Mouse (Mus musculus) hindbrain, embryonic 16.5 days (tissue): ENCODE results near the gene Ebf1. TPM values are rescaled to one million over a fixed set of nuclear protein-coding genes. Genes with fewer than 3 reads are reported as not detected.

Experiments used
- ATAC-seq: fragments of 200-750 bp; cut with Nextera tagmentation; 2 replicates; pipeline ENCODE4 v1.8.0; 2017; ENCODE audit warnings: moderate TSS enrichment, moderate library complexity
- H3K27ac ChIP-seq: fragments of 300-500 bp; sonication (generic); 2 replicates; pipeline ENCODE4 v1.5.1; 2014; ENCODE audit warnings: low read depth, mild to moderate bottlenecking, control low read depth, low read length, moderate library complexity
- H3K27me3 ChIP-seq: fragments of 300-500 bp; sonication (generic); replicated peaks from 2 replicates; pipeline ENCODE4 v1.6.1; 2014; ENCODE audit warnings: low read length; ENCODE audit not compliant: control insufficient read depth, insufficient read depth
- H3K36me3 ChIP-seq: fragments of 300-500 bp; sonication (generic); 2 replicates; pipeline ENCODE4 v1.6.1; 2014; ENCODE audit warnings: mild to moderate bottlenecking, low read length, moderate library complexity, mixed read lengths; ENCODE audit not compliant: control insufficient read depth, insufficient read depth
- H3K4me1 ChIP-seq: fragments of 300-500 bp; sonication (generic); 2 replicates; pipeline ENCODE4 v1.6.1; 2014; ENCODE audit warnings: low read depth, low read length; ENCODE audit not compliant: control insufficient read depth, insufficient read depth
- H3K4me2 ChIP-seq: fragments of 300-500 bp; sonication (generic); 2 replicates; pipeline ENCODE4 v1.6.1; 2014; ENCODE audit warnings: mild to moderate bottlenecking, low read length, control low read depth, moderate library complexity
- H3K4me3 ChIP-seq: fragments of 300-500 bp; sonication (generic); 2 replicates; pipeline ENCODE4 v1.5.1; 2014; ENCODE audit warnings: mild to moderate bottlenecking, low read length, control low read depth, moderate library complexity
- H3K9ac ChIP-seq: fragments of 300-500 bp; sonication (generic); 2 replicates; pipeline ENCODE4 v1.6.1; 2014; ENCODE audit warnings: low read depth, mild to moderate bottlenecking, control low read depth, low read length, moderate library complexity
- H3K9me3 ChIP-seq: fragments of 300-500 bp; sonication (generic); 2 replicates; pipeline ENCODE4 v1.6.1; 2014; ENCODE audit warnings: mild to moderate bottlenecking, low read length, moderate library complexity; ENCODE audit not compliant: control insufficient read depth
- WGBS: fragments of 180-500 bp; shearing (Covaris S2); extraction: QIAGEN DNeasy Blood & Tissue Kit; methylation state at CpG from one replicate; pipeline ENCODE4 v1.1.7; 2014; 5-methylcytosine and 5-hydroxymethylcytosine counted together
- polyA plus RNA-seq: library from polyadenylated mRNA; unstranded; fragments of >200 nt; fragmentation: Nextera tagmentation; extraction: Ambion mirVana; gene quantifications from 2 replicates; pipeline ENCODE4 v1.2.1, GENCODE M21; 2015

Gene Ebf1
- polyA plus RNA-seq, 1 experiment from 2014 or later = 111 TPM

GRCm38 (mm10) chr11:44925806-44926525, 308.8 kb downstream of the Ebf1 start:
- Histone ChIP-seq H3K36me3 (no peaks in the 10 kb centered on the region), H3K27me3 (no peaks in the 10 kb centered on the region), H3K9me3 (no peaks in the 10 kb centered on the region), H3K9ac (no peak overlapping the region), H3K4me1 (no peaks in the 10 kb centered on the region), H3K4me3 (no peak overlapping the region), H3K27ac (no peak overlapping the region), H3K4me2 (no peak overlapping the region)
- WGBS = 76% methylated on average over 12 of the region's 12 CpGs
- no peak for ATAC-seq

DNA sequence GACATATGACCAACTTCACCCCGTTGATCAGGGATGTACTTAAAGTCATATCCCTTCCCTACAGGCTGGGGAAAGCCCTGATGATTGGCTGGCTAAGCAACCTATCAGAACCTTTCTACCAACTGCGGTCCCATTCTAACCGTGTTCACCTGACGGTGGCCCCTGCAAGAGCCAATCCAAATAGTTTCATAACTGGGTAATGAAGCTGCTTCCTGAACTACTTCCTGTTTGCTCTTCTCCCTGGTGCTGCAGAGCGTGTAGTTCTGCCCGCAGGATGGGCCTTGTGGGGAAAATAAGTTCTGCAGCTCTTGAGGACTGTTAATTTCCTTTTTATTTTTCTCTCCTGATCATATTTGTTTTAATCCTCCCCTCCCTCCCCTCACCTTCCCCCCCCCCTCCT, 311.3 kb downstream of the Ebf1 start:
- H3K27ac ChIP-seq = no peak overlapping the region
- no peaks in the 10 kb centered on the region for H3K36me3 ChIP-seq
- 92% methylated on average over 6 of the region's 6 CpGs for WGBS
- ATAC-seq = no peak
- H3K9me3 ChIP-seq = no peaks in the 10 kb centered on the region
- no peak overlapping the region for H3K4me2 ChIP-seq
- H3K4me3 ChIP-seq = no peak overlapping the region
- H3K9ac ChIP-seq = no peak overlapping the region
- H3K4me1 ChIP-seq = no peaks in the 10 kb centered on the region
- H3K27me3 ChIP-seq = no peaks in the 10 kb centered on the region

- no peak overlapping the region for H3K27ac ChIP-seq
- WGBS = 60% methylated on average over 6 of the region's 6 CpGs
These were observed 315.9 kb downstream of the Ebf1 start for GRCm38 (mm10) chr11:44932942-44933483.

GRCm38 (mm10) chr11:44943781-44944180, 326.7 kb downstream of the Ebf1 start:
- no peak for ATAC-seq
- Histone ChIP-seq H3K9ac (no peak overlapping the region), H3K27ac (no peak overlapping the region), H3K36me3 (no peaks in the 10 kb centered on the region), H3K4me1 (no peaks in the 10 kb centered on the region), H3K4me3 (no peak overlapping the region), H3K4me2 (no peak overlapping the region), H3K27me3 (no peaks in the 10 kb centered on the region), H3K9me3 (no peaks in the 10 kb centered on the region)
- WGBS = 74% methylated on average over 4 of the region's 4 CpGs

More at GRCm38 (mm10) chr11:44932942-44933483, 315.9 kb downstream of the Ebf1 start:
- Histone ChIP-seq H3K4me2 (no peak overlapping the region), H3K27me3 (no peaks in the 10 kb centered on the region), H3K9me3 (no peaks in the 10 kb centered on the region), H3K4me1 (no peaks in the 10 kb centered on the region), H3K9ac (no peak overlapping the region), H3K4me3 (no peak overlapping the region), H3K36me3 (no peaks in the 10 kb centered on the region)
- ATAC-seq = no peak

- Histone ChIP-seq H3K9me3 (no peaks in the 10 kb centered on the region), H3K27ac (no peak overlapping the region), H3K4me3 (no peak overlapping the region), H3K36me3 (no peaks in the 10 kb centered on the region), H3K9ac (no peak overlapping the region), H3K27me3 (no peaks in the 10 kb centered on the region), H3K4me1 (no peaks in the 10 kb centered on the region), H3K4me2 (no peak overlapping the region)
- ATAC-seq = no peak
- WGBS = 85% methylated on average over 2 of the region's 2 CpGs
These were observed 327.3 kb downstream of the Ebf1 start for GRCm38 (mm10) chr11:44944401-44944800.

DNA sequence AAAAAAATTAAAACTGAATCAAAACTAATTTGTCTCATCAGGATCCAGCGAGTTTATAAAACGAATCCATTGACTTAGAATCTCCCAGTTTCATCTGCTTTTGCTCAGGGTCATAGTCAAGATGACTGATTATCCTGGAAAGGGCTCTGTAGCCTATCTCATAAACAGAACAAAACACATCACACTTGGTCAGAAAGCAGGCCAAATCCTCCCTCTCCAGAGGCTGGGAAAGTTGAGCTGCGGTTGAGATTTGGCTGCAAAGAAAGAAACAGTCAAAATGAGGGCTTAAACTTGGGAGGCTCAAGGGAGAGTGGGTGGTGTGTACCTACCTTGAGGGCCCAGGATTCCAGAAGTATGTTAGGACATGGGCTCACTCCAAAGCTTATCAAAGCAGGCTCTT, 329.5 kb downstream of the Ebf1 start:
- WGBS = 89% methylated on average over 3 of the region's 3 CpGs
- no peak for ATAC-seq

GRCm38 (mm10) chr11:44948541-44948940, 331.4 kb downstream of the Ebf1 start:
- Histone ChIP-seq H3K4me1 (no peaks in the 10 kb centered on the region), H3K9me3 (no peaks in the 10 kb centered on the region), H3K36me3 (no peaks in the 10 kb centered on the region), H3K4me3 (no peak overlapping the region), H3K27me3 (no peaks in the 10 kb centered on the region), H3K27ac (no peak overlapping the region), H3K9ac (no peak overlapping the region), H3K4me2 (no peak overlapping the region)
- WGBS = 85% methylated on average over 6 of the region's 6 CpGs
- no peak for ATAC-seq

More for the DNA sequence above, 329.5 kb downstream of the Ebf1 start:
- Histone ChIP-seq H3K36me3 (no peaks in the 10 kb centered on the region), H3K27ac (no peak overlapping the region), H3K9ac (no peak overlapping the region), H3K4me3 (no peak overlapping the region), H3K4me1 (no peaks in the 10 kb centered on the region), H3K4me2 (no peak overlapping the region), H3K9me3 (no peaks in the 10 kb centered on the region), H3K27me3 (no peaks in the 10 kb centered on the region)

- Histone ChIP-seq H3K9me3 (no peaks in the 10 kb centered on the region), H3K9ac (no peak overlapping the region), H3K27me3 (no peaks in the 10 kb centered on the region), H3K27ac (no peak overlapping the region), H3K4me3 (no peak overlapping the region), H3K4me1 (no peaks in the 10 kb centered on the region), H3K4me2 (no peak overlapping the region), H3K36me3 (no peaks in the 10 kb centered on the region)
- WGBS = 87% methylated on average over 3 of the region's 3 CpGs
- ATAC-seq = no peak
These were observed 332.0 kb downstream of the Ebf1 start for GRCm38 (mm10) chr11:44949140-44949539.

DNA sequence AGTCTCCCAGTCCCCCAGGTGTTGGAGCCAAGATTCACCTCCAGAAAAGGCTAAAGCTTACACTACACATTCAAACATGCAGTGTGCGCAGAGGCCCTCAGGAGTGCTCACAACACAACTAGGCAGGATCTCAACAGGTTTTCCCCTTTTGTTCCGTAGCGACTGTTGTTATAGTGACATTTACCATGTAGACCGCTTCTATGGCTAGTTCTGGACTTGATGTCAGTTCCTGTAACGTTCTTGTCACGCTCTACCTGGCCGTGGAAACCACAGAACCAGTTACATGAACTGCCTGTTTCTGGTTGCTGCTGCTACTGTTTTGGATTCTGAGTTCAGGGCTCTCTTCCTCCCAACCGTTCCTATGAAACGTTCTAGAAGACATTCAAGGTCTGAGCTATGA, 333.2 kb downstream of the Ebf1 start:
- H3K4me2 ChIP-seq = no peak overlapping the region
- H3K4me3 ChIP-seq = no peak overlapping the region
- no peak overlapping the region for H3K27ac ChIP-seq
- 94% methylated on average over 9 of the region's 9 CpGs for WGBS
- H3K27me3 ChIP-seq = no peaks in the 10 kb centered on the region
- no peak for ATAC-seq
- H3K9ac ChIP-seq = no peak overlapping the region
- no peaks in the 10 kb centered on the region for H3K9me3 ChIP-seq
- no peaks in the 10 kb centered on the region for H3K36me3 ChIP-seq
- H3K4me1 ChIP-seq = no peaks in the 10 kb centered on the region
